Mouse (Mus musculus) adipocyte (in vitro differentiated cells): Measurements from ENCODE around the gene Rexo1.

Source experiments
- DNase-seq: peaks from one replicate; pipeline ENCODE4 v3.0.0-alpha.2; 2016; ENCODE audit warnings: low spot score

Gene Rexo1

DNA sequence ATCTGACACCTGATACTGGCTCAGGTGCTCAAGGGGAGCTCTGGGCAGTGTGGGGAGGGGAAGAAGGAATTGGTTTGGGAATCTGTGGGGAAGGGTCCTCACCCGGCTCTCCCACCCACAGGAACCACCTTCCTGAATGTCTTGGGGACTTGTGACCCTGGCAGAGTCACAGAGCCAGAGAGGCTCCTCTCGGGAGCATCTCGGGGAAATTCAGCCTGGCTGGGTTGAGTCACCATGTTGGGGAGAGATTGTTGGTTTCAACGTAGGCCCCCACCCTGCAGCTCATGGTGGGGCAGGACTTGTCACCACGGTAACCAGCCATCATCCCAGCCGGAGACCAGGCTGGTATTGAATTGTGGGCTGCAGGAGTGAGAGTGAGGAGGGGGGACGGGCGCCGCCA, 56.6 kb downstream of the Rexo1 start:
- DNase-seq, result no peak

DNA sequence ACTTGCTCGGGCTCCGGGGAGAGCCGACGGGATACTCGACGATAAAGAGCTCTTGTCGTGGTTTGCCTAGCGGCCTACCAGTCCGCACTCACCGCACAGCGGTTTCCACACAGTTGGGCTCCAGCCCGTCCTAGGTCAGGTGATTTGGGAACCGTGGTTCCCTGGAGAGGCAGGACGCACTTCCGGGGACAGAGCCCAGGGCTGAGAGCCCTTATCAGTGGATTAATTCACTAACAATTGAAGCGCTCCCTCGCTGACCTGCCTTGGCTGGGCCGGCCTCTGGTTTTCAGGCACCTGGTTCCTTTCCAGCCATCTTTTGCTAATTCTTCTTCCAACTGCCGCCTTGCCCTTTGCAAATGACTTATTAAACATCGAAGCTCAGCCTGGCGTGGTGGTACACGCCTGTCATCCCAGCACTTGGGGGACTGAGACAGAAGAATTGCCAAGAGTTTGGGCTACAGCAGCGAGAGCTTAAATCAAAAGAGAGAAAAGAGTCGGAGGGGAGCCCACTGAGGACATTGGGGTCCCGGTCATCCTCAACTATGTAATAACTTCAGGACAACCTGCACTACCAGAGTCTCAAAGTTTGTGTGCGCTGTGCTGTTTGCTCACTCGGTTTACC, 57.6 kb downstream of the Rexo1 start:
- no peak for DNase-seq

DNA sequence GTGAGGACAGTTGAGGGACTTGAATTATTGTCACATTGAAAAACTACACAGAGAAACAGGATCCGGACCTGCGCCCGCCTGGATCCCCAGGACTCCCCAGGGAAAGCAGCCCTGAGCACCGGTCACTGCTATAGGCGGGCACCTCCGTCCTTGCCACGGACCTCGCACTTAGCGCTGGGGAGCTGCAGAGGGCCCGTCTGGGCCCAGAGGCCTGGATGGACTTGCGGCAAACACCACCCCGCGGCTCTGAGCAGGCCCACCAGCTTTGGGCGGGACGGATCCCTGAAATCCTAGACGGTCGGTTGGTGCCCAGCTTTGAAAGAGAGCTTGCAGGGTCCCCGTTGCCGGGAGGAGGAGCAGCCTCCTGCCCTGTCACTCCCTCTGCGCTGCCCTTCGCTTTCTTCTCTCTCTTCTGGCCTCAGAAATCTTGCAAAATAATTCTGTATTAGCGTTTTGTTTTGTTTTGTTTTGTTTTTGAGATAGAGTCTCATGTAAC, 58.5 kb downstream of the Rexo1 start:
- DNase-seq, result no peak

DNA sequence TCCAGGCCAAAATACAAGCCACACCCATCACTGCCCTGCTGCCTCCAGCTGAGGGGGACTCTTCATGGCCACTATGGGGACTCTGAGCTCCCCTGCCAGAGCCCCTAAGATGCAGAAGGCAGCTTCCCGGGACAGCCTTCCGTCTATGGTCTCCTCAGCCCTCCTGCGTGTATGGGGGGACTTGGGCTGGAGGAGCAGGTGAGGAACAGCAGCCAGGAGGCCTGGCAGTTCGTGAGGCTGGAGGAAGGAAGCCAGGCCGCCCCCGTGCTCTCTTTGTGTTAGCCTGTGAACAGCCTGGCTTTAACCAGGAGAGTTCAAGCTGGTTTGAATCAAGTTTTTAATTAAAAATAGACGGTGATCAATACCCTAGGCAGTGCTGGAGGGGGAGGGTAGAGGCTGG, 59.1 kb downstream of the Rexo1 start:
- no peak for DNase-seq

DNA sequence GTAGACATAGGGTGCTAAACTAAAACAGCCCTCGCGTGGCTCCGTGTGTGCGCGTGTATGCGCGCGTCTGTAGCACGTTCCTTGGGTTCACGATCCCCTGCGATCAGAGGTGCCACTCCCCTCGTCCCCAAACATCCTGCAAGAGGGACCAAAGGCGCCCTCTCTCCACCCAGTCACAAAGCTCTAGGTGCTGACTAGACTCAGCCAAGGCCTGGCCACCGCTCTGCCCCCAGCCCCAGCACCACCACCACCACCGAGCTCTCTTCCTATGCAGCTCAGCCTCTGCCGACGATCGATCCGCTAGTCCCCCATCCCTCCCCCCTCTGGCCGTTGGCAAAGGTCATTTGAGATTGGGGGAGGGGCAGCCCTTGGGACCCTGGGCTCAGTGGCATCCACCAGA, 64.9 kb downstream of the Rexo1 start:
- DNase-seq, result no peak

DNA sequence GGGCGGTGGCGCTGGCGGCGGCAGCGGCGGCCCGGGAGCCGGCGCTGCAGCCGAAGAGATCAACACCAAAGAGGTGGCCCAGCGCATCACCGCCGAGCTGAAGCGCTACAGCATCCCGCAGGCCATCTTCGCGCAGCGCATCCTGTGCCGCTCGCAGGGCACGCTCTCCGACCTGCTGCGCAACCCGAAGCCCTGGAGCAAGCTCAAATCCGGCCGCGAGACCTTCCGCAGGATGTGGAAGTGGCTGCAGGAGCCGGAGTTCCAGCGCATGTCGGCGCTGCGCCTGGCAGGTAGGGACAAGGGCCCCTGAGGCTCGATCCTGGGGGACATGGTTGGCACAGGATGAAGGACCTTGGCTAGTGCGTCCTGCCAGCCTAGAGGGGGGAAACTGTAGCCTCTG, 65.5 kb downstream of the Rexo1 start:
- no peak for DNase-seq

DNA sequence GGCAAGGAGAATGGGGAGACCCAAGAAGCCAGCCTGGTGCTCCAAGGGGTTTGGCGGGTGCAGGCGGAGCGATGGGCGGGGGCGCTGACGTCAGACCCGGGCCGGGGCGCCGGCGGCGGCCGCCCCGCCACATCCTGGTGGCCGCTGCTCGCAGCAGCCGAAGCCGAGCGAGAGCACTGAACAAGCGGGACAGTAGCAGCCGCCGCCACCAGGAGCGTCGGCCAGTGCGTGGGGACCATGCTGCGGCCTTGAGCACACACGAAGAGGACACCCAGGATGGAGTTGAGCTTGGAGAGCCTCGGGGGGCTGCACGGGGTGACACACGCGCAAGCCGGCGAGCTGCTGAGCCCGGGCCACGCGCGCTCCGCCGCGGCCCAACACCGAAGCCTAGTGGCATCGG, 66.6 kb downstream of the Rexo1 start, which contains the start of gene Onecut3:
Gene Onecut3, plus strand, starts transcription at position 104 of the 400 bp plus-strand sequence.
- DNase-seq, result no peak
